Mouse (Mus musculus) kidney, embryonic 16.5 days (tissue): Measurements from ENCODE around the gene Ttc39b. TPM values are rescaled to one million over a fixed set of nuclear protein-coding genes. Genes with fewer than 3 reads are reported as not detected.
"Not testable (repeated sequence)": the region's sequence is repeated elsewhere in the genome, so short reads cannot be mapped to it uniquely, and the experiment has no call there.

Experiments
- ATAC-seq: fragments of 200-750 bp; cut with Nextera tagmentation; 2 replicates; pipeline ENCODE4 v1.8.0; 2017; ENCODE audit warnings: moderate TSS enrichment; ENCODE audit not compliant: low FRiP score, low TSS enrichment
- H3K27ac ChIP-seq: fragments of 300-500 bp; sonication (generic); 2 replicates; pipeline ENCODE4 v1.5.1; 2014; ENCODE audit warnings: low read length
- H3K27me3 ChIP-seq: fragments of 300-500 bp; sonication (generic); 2 replicates; pipeline ENCODE4 v1.6.1; 2014; ENCODE audit warnings: low read length, control low read depth, mixed read lengths; ENCODE audit not compliant: insufficient read depth
- H3K36me3 ChIP-seq: fragments of 300-500 bp; sonication (generic); 2 replicates; pipeline ENCODE4 v1.6.1; 2014; ENCODE audit warnings: low read length, control low read depth, mixed read lengths; ENCODE audit not compliant: insufficient read depth
- H3K4me1 ChIP-seq: fragments of 300-500 bp; sonication (generic); 2 replicates; pipeline ENCODE4 v1.6.1; 2014; ENCODE audit warnings: low read length, control low read depth, mixed read lengths; ENCODE audit not compliant: insufficient read depth
- H3K4me2 ChIP-seq: fragments of 300-500 bp; sonication (generic); replicated peaks from 2 replicates; pipeline ENCODE4 v1.6.1; 2014; ENCODE audit warnings: low read depth, low read length
- H3K4me3 ChIP-seq: fragments of 300-500 bp; sonication (generic); 2 replicates; pipeline ENCODE4 v1.5.1; 2014; ENCODE audit warnings: mild to moderate bottlenecking, low read length
- H3K9ac ChIP-seq: fragments of 300-500 bp; sonication (generic); replicated peaks from 2 replicates; pipeline ENCODE4 v1.6.1; 2014; ENCODE audit warnings: low read length
- H3K9me3 ChIP-seq: fragments of 300-500 bp; sonication (generic); 2 replicates; pipeline ENCODE4 v1.6.1; 2016; ENCODE audit warnings: low read length, control low read depth
- WGBS: fragments of 180-500 bp; shearing (Covaris S2); extraction: QIAGEN DNeasy Blood & Tissue Kit; methylation state at CpG from one replicate; pipeline ENCODE4 v1.1.7; 2014; 5-methylcytosine and 5-hydroxymethylcytosine counted together
- polyA plus RNA-seq: library from polyadenylated mRNA; unstranded; fragments of >200 nt; fragmentation: Nextera tagmentation; extraction: Ambion mirVana; gene quantifications from 2 replicates; pipeline ENCODE4 v1.2.1, GENCODE M21; 2015

Gene Ttc39b
- polyA plus RNA-seq, 1 experiment from 2014 or later = 2.6 TPM

DNA sequence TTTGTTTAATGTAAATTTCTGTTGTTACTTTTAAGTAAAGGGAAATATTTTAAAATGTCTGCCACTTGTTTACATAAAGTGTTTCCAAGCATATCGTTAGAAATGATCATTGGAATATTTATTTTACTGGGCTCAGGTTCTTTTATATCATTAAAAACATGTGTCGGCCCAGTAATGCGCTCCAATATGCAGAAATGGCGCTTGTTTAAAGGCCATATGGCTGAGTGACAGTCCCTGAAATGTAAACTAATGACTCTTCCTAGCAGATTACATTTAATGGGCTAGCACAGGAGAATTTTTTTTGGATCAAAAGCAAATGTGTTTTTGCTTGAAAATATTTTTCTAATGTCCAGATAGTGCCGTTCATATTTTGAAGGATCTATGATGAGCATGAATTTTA, 86.4 kb downstream of the Ttc39b start:
- WGBS = 69% methylated on average over 5 of the region's 5 CpGs
- no peak for ATAC-seq
- Histone ChIP-seq H3K27me3 (no peaks in the 10 kb centered on the region), H3K4me1 (peaks cover 13% of the 10 kb centered on the region; the same call in 1 of the 2 replicates), H3K27ac (no peak overlapping the region), H3K9me3 (no peaks in the 10 kb centered on the region), H3K36me3 (no peaks in the 10 kb centered on the region), H3K4me3 (no peak overlapping the region), H3K9ac (no peak overlapping the region), H3K4me2 (no peak overlapping the region)

DNA sequence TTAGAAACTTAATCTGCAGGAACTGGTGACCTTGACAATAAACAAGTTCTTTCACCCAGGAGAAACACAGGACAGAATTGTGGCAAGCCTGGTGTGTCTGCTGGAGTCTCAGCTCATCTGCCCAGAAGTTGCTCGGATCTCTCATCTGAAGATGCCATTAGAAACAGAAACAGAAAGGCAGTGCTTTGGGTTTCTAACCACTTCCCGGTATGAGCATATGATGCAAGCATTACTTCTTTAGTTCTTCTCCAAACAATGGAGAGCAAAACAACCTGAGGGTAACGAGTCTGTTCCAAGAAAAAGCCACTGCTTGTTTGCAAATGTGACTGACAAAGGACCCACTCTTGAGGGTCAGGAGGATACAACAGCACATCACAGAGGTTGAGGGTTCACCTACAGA, 88.8 kb downstream of the Ttc39b start:
- H3K9me3 ChIP-seq, H3K27me3 ChIP-seq, H3K4me3 ChIP-seq, H3K9ac ChIP-seq, H3K4me2 ChIP-seq, H3K27ac ChIP-seq, ATAC-seq, H3K36me3 ChIP-seq: not testable (repeated sequence)
- 62% methylated on average over 1 of the region's 3 CpGs for WGBS
- H3K4me1 ChIP-seq = peaks cover 17% of the 10 kb centered on the region; the same call in 1 of the 2 replicates

DNA sequence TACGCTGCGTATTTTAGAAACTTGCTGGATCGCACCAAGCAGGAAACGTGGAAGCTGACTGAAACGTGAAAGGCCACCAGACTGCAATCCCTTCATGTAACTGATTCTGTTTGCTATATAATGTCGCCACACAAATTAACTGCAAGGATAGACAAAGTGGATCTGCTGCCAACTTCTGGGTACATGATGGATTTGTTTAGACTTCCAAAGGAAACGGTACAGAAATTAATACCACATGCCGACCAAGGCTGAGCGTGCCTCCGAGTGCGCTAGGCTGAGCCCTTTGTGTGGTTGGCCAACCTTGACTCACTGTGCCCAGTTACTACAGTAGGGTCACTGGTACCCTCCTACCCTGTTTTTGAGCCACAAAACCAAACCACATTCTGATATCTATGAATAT, 89.3 kb downstream of the Ttc39b start:
- no peak overlapping the region for H3K4me3 ChIP-seq
- no peak overlapping the region for H3K27ac ChIP-seq
- H3K9ac ChIP-seq = no peak overlapping the region
- H3K4me2 ChIP-seq = no peak overlapping the region
- no peaks in the 10 kb centered on the region for H3K27me3 ChIP-seq
- no peaks in the 10 kb centered on the region for H3K36me3 ChIP-seq
- peaks cover 17% of the 10 kb centered on the region; the same call in 1 of the 2 replicates for H3K4me1 ChIP-seq
- WGBS = 69% methylated on average over 11 of the region's 11 CpGs
- no peak for ATAC-seq
- no peaks in the 10 kb centered on the region for H3K9me3 ChIP-seq

DNA sequence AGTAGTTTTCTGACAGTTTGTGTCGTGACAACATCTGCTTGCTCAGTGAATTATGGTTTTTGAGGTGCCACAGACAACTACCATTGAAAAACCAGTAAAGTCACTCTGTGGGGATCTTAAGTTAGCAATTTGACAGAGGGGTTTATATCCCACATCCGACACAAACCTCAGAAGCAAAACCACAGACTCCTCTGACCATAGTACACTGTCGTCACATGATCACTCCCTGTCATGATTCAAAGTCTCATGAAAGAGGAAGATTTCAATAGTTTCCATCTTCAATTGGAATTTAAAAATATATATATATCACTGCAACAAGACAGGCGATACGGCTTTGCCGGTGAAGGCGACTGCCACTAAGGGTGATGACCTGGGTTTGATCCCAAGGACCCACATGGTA, 89.9 kb downstream of the Ttc39b start:
- Histone ChIP-seq H3K36me3 (no peaks in the 10 kb centered on the region), H3K4me1 (peaks cover 20% of the 10 kb centered on the region), H3K27me3 (no peaks in the 10 kb centered on the region), H3K4me3 (no peak overlapping the region), H3K27ac (no peak overlapping the region), H3K9ac (no peak overlapping the region), H3K4me2 (no peak overlapping the region), H3K9me3 (no peaks in the 10 kb centered on the region)
- WGBS = 87% methylated on average over 7 of the region's 7 CpGs
- no peak for ATAC-seq

DNA sequence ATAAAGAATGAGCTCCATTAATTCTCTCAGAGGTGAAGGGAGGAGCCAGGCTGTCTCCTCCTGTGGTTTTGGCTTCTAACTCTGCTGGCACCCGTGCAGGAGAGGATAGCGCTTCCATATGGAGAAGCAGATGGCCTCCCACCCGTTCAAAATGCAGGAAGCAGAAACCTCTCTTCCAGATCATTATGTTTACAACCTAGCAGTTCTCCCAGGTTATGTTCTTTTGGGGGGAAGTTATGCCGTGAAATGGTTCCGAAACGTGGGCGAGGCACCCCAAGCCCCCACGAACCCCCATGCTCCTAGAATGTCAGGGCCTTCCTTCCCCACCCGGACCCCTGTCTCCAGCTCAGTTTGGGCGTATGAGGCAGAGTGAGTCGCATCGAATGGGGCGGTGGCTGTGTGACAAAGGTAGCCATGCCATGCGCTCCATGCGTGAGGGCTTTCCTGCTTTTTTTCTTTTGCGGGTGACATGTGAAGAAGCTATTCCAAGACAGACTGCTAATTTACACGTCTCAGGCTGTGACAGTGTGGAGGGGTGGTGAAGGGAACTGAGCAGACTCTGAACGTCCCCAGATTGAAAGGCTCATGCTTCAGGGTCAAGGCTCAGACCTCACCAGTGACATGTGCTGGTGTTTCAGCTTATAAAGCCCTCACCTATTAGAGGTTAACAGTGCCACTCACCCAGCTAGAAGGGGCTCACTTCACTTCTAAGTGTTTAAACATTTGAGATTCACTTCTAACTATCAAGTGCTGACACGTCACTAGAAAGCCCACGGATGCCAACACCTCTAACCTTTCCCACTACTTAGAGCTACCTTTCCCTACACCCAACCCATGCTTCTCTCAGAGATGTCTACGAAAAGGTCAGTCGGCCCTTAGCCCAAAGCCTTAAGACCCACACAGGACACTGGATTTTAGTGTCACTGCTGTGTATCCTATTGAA, 90.6 kb downstream of the Ttc39b start:
- Histone ChIP-seq H3K4me3 (no peak overlapping the region), H3K27me3 (no peaks in the 10 kb centered on the region), H3K4me2 (no peak overlapping the region), H3K9me3 (no peaks in the 10 kb centered on the region), H3K9ac (no peak overlapping the region), H3K27ac (no peak overlapping the region; the same call in 1 of the 2 replicates), H3K4me1 (peaks cover 27% of the 10 kb centered on the region), H3K36me3 (no peaks in the 10 kb centered on the region)
- ATAC-seq = 0 out of 2 replicates have a peak, but pooled peaks have one; percentile 28
- WGBS = 55% methylated on average over 22 of the region's 22 CpGs

DNA sequence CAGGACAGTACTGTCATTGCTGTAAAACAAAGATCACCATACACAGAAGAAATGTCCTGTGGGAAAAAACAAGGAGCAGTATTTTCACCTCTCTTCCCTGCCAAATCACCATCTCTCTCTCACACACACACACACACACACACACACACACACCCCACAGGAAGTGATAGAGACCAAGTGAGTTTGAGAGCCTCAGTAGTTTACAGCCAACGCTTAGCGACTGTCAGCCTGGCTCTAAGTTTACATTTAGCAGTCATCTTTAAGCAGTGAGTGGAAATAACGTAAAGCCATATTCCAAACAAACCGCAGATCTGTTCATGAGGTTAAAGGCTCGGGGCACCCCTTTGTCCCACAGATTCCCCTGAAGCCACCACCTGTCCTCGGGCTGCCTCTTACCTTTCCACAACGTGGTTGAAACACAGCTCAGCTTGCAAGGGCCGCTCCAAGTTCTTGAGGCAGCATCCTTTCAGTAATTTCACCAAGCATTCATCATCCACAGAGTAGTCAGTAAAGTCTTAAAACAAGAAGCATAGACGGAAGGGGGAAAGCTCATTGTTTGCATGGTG, 91.7 kb downstream of the Ttc39b start:
- no peak overlapping the region for H3K4me3 ChIP-seq
- no peak overlapping the region for H3K4me2 ChIP-seq
- H3K36me3 ChIP-seq = no peaks in the 10 kb centered on the region
- H3K4me1 ChIP-seq = peaks cover 30% of the 10 kb centered on the region
- no peak for ATAC-seq
- H3K27ac ChIP-seq = no peak overlapping the region; the same call in 1 of the 2 replicates
- WGBS = 63% methylated on average over 9 of the region's 9 CpGs
- H3K9me3 ChIP-seq = no peaks in the 10 kb centered on the region
- no peaks in the 10 kb centered on the region for H3K27me3 ChIP-seq
- H3K9ac ChIP-seq = no peak overlapping the region

DNA sequence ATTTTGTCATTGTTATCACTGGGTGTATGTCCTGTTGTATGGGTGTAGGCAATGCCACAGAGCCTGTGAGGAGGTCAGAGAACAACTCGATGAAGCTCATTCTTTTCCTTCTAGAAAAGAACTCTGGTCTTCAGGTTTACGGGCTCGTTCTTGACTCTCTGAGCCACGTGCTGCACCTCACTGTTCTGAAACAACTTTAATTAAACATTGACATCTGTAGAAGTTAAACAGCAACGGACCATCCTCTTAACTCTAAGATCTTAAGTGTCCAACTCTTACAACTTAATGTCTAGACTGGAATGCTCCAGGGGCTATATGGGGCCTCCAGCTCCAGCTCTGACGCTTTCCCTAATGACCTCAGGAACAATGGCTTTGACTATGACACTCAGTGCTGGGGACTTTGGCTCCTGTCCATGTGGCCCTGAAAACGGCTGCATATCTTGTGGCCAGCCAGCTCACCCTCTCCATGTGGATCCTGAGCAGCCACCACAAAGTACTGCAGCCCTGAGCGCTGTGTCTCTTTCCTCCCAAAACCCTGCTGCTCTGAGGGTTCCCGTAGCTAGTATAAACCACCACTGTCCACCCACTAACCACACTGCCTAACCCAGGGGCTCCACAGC, 95.3 kb downstream of the Ttc39b start:
- Histone ChIP-seq H3K9me3 (no peaks in the 10 kb centered on the region), H3K4me1 (peaks cover 34% of the 10 kb centered on the region), H3K27me3 (no peaks in the 10 kb centered on the region), H3K4me3 (no peak overlapping the region), H3K27ac (peak overlapping the region; percentile 13), H3K36me3 (no peaks in the 10 kb centered on the region), H3K4me2 (no peak overlapping the region), H3K9ac (no peak overlapping the region)
- ATAC-seq = peak; percentile 46
- 63% methylated on average over 9 of the region's 9 CpGs for whole genome bisulfite sequencing

DNA sequence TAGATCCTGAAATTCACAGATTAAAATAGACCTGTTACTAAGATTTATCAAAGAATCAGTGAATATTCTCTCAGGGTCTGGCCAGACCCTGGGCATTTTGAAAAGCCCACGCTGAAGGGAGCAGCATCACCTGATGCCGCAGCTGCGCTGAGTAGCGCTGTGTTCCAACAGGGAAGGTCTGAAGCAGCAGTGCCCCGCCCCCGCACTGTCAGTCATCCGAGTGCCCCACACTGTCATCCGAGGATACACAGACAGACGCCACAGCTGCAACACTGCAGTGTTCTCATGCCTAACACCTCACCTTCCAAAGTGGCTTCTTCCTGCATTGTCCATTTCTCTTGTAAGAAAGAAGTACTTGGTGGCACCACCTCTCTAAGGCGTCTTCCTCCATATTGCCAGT, 96.0 kb downstream of the Ttc39b start:
- 74% methylated on average over 10 of the region's 10 CpGs for WGBS
- peak overlapping the region; percentile 31; the same call in 1 of the 2 replicates for H3K27ac ChIP-seq
- no peak overlapping the region for H3K4me2 ChIP-seq
- H3K9me3 ChIP-seq = no peaks in the 10 kb centered on the region
- peaks cover 27% of the 10 kb centered on the region for H3K4me1 ChIP-seq
- ATAC-seq = no peak
- H3K36me3 ChIP-seq = no peaks in the 10 kb centered on the region
- no peak overlapping the region for H3K4me3 ChIP-seq
- no peaks in the 10 kb centered on the region for H3K27me3 ChIP-seq
- no peak overlapping the region for H3K9ac ChIP-seq

DNA sequence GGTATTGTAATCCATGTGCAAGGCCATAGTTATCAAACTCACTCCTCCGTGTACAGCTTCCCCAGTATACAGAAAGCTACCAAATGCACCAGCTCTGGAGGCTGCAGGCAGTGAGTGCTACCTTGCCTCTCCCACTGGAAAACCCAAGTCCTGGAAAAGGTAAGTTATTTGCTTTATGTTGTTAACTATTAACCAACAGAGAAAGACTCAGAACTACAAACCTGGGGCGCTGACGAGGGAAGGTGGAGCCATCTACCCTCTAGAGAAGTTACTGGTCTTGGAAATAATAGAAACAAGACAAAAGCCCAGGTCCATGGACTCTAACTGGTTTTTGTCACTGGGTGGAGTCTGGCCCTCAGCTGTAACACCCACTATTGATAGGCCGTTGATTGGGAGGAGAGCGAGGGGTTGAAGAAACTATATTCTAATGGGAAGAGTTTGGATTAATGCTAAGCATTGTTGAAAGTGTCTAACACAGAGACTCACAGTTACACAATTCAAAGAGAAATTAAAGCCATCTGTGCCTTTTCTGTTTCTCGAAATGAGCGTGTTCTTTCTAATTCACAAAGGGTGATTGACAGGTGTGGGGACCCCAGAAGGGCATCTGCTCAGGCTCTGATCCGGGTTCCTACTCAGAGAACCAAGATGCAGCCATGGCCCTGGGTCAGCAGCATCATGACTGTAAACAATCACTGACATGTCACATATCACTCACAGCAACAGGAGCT, 98.3 kb downstream of the Ttc39b start:
- H3K4me2 ChIP-seq = no peak overlapping the region
- H3K9ac ChIP-seq = no peak overlapping the region
- no peaks in the 10 kb centered on the region for H3K9me3 ChIP-seq
- peak overlapping the region; percentile 63; the same call in 1 of the 2 replicates for H3K27ac ChIP-seq
- WGBS = 78% methylated on average over 8 of the region's 8 CpGs
- H3K27me3 ChIP-seq = no peaks in the 10 kb centered on the region
- H3K4me1 ChIP-seq = peaks cover 19% of the 10 kb centered on the region
- no peaks in the 10 kb centered on the region for H3K36me3 ChIP-seq
- ATAC-seq = peak; percentile 62
- no peak overlapping the region for H3K4me3 ChIP-seq
